Mouse (Mus musculus) embryo, embryonic 11.5 days (tissue): ENCODE data around the gene Cavin1.
A peak's percentile ranks its signal among the peaks of the same experiment; 100 is the strongest.
"Not testable (repeated sequence)": the region's sequence is repeated elsewhere in the genome, so short reads cannot be mapped to it uniquely, and the experiment has no call there.

Experiments used
- DNase-seq: peaks from one replicate; pipeline ENCODE4 v3.0.0-alpha.2; 2012; ENCODE audit warnings: low read depth, low spot score

Gene Cavin1

GRCm38 (mm10) chr11:100970557-100970937 lies at the start of gene Cavin1:
Cavin1 (minus strand) TSS chr11:100970887.
- no peak for DNase-seq

GRCm38 (mm10) chr11:101011641-101012040 lies 41.0 kb upstream of the Cavin1 start:
- no peak for DNase-seq

DNA sequence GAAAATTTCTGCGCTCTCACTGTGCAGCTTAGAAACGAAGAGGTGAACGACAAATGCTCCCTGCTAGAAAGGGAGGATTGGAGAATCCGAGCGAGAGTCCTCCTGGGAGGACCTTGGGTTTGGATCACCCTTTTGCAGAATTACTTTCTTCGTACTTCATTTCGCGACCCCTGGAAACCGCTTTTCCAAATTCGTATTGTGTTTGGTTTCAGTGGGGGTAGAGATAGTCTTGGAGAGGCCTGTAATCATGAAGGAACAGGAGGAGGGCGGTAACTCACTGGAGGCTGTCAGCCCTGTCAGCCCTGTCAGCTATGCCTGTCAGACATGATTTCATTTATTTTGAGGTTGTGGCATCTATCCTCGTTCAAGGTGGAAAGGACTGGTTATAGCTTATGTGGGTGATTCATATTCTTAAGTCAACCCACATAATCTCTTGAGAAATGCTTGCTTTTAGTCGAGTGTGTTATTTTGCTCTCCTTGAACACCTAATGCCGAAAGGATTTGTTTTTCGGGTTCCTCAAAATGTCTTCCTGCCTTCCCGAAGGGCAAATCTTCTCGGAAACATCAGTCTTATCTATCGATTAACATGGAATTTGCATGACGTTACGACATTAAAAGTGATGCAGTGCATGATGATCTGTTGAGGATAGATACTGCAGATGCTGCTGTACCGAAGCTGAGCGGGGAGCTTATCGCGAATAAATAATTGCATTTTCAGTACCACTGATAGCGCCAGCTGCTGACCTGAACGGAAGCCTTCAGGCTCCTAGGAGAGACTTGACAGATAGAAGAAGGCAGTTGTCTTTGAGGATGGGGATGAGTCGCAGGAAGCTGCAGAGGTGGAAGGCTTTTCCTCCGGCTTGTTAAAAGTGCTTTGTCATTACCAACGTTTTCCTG lies 39.4 kb upstream of the Cavin1 start:
- DNase-seq = peak; percentile 9

DNA sequence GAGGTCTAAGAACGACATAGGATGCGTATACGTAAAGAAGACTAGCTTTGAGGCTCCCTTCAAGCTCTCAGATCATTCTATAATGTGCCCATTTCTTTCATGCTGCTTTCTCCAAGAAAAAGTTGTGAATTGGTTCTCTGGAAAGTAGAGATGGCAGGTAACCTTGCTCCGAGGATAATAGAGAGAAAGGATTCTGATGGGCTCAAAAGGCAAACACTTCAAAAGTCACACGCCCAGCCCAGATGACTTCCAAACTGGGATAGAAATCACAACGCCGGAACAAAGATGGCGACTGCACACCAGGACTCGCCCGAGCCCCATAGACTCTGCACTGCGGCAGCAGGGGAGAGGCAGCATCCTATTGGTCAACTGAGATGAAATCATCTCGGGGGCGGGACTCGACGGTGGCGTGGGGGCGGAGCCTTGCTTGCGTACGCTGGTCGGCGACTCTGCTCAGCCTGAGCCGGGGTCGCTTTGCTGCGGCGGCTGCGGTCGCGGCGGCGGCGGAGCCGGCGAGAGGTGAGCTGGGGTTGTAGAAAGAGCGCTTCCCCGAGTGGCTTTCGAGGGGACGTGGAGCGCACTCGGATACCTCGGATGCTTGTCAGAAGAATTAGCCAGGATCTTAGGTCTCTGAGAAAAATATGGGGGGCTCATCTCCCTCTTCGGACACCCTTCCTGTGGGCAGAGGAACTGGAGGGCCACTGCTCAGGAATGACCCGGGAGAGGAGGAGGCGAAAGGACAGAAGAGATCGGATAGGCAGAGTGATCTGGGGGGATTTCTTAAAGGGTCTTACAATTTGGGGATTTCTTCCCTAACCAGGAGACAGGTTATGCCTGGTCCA lies 38.6 kb upstream of the Cavin1 start, which contains the start of gene Atp6v0a1:
Gene Atp6v0a1, plus strand, starts transcription at position 407 of the 842 bp plus-strand sequence.
- peak; percentile 93 for DNase-seq

DNA sequence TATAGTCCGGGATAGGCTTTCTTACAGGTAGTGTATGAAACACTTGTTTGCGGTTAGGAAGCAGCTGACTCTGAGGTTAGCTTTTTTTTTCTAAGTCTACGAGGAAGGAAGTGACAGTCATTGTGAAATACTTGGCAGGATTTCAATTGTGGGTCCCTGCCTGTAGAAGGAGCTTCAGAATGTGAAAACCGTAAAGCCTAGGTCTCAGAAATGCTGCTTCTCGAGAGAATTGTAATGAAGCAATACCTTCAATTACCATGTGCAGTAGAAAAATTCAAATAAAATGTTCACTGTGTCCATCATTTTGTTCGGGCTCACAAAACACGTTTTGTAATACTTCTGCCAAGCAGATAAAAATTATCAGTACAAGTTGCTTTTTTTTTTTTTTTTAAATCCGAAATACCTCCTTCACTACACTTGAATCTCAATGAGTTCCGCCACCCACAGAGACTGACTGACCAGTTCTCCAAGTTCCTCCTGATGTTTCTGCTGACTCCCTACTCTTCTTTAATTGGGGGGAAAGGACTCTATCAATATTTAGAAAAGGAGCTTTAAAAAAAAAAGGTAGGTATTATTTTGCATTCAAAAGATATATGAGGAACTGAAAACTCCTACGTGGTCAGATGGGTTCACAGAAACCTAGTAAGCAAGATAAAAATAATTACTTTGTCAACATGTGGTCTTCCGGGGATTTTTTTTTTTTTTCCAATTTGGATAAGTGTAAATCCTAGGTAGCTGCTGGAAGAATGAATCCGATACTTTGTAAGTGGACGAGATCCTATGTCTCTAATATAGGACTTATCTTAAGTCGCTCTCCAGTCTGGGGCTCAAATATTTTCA lies 37.7 kb upstream of the Cavin1 start:
- no peak for DNase-seq

GRCm38 (mm10) chr11:101003025-101003685 lies 32.5 kb upstream of the Cavin1 start:
- DNase-seq = no peak

- DNase-seq = not testable (repeated sequence)
Observed at GRCm38 (mm10) chr11:101001875-101002552, 31.3 kb upstream of the Cavin1 start.

- DNase-seq = no peak
Observed at GRCm38 (mm10) chr11:100999254-100999653, 28.6 kb upstream of the Cavin1 start.

GRCm38 (mm10) chr11:100998836-100999235 lies 28.1 kb upstream of the Cavin1 start:
- no peak for DNase-seq

DNA sequence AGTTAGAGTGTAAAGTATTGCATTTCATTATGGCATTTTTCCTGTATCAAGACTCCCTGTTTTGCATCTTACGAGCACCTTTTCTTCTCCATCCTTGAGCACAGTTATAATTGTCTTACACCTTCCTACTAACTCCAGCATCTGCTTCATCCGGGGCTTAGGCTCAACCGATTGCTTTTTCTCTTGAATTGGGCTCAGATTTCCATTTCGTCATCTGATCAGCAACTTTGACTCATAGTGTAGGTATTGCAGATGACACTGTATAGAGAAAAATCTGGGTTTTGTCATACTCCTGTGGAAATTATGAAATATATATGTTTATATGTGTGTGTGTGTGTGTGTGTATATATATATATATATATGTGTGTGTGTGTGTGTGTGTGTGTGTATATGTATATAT lies 25.8 kb upstream of the Cavin1 start:
- no peak for DNase-seq

DNA sequence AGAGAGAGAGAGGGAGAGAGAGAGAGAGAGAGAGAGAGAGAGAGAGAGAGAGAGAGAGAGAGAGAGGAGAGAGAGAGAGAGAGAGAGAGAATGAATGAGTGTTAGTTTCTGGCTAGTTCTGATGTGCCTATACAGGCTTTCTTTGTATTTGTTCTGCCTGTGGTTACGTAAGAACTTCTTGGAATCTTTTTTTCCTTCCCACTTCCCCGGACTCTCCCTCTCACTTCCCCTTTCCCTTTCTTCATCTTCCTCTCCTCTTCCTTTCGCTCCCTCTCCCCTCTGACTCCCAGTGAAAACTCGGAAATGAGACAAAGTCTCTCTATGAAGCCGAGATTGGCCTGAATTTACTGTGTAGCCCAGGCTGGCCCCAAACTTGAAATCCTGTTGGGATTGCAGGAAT lies 24.0 kb upstream of the Cavin1 start:
- DNase-seq = no peak

DNA sequence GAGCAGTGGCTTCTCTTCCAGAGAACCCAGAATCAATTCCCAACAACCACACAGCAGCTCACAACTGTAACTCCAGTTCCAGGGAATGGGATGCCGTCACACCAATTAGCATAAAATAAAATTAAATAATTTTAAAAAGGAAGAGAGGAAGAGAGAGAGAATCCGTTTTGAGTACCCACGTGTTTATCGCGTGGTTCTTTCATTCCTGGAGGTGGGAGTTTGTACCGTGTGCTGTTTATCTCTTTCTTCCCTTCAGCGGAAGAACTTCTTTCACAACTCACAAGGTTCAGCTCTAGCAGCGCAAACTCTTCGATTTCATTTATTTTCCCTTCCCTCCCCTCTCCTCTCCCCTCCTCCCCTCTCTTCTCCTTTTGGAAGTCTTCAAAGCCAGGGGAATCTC lies 23.5 kb upstream of the Cavin1 start:
- no peak for DNase-seq

DNA sequence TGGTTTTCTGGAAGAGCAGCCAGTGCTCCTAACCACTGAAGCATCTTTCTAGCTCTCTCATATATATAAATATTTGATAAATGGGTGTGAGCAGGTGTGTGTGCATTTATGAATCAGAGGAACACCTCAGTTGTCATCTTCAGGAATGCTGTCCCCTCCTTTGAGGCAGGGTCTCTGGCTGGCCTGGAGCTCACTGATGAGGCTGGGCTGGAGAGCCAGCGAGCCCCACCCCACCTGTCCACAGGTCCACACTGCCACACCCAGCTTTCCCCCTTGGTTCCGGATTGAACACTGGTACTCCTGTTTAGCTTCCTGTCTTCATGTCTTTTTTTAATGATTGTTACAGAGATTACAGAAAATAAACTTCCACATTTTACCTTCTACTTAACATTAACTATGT lies 22.8 kb upstream of the Cavin1 start:
- DNase-seq = no peak

GRCm38 (mm10) chr11:100991027-100991534 lies 20.4 kb upstream of the Cavin1 start:
- no peak for DNase-seq

- DNase-seq = no peak
Observed at GRCm38 (mm10) chr11:100989666-100990065, 19.0 kb upstream of the Cavin1 start.

DNA sequence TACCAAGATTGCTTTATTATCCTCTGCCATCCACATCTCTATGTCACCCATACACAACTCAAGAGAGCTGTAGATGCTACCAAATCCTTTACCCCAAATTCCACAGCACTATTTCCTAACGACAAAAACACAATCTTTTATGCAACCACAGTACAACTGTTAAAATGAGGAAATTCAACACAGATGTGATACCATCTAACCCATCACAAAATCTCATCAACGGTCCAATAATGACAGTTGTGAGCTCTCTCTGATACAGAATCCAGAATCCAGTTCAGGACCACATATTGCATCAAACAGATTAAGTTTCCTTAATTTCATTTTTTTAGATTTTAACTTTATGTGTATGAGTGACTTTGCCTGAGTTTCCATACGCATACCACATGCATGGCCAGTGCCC lies 18.0 kb upstream of the Cavin1 start:
- DNase-seq = no peak

DNA sequence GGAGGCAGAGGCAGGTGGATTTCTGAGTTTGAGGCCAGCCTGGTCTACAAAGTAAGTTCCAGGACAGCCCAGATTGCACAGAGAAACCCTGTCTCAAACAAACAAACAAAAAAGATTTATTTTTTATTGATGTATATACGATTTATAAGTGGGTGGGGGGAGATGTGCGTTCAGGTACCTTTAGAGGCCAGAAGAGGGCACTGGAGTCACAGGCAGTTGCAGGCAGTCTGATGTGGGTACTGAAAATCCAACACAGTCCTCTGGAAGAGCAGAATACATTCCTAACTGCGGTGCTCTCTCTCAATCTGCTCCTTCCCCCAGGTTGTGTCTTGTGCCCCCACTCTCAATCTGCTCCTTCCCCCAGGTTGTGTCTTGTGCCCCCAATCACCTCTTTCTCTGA lies 14.9 kb upstream of the Cavin1 start:
- DNase-seq = no peak

DNA sequence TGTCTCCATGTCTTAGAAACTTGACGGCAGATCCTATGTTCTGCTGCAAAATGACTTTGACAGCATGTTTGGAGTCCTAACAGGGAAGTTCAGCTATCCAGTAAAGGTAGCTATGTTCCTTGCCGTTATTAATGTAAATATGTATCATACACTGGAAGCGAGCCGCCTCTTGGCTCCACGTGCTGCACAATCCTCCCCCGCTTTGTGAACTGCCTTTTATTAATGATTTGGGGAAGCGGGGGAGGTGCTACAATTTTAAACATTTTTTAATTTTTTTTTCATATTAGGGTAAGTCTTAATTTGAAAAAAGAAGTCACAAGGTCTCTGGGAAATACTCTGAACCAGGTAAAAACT lies 13.1 kb upstream of the Cavin1 start:
- DNase-seq = no peak

DNA sequence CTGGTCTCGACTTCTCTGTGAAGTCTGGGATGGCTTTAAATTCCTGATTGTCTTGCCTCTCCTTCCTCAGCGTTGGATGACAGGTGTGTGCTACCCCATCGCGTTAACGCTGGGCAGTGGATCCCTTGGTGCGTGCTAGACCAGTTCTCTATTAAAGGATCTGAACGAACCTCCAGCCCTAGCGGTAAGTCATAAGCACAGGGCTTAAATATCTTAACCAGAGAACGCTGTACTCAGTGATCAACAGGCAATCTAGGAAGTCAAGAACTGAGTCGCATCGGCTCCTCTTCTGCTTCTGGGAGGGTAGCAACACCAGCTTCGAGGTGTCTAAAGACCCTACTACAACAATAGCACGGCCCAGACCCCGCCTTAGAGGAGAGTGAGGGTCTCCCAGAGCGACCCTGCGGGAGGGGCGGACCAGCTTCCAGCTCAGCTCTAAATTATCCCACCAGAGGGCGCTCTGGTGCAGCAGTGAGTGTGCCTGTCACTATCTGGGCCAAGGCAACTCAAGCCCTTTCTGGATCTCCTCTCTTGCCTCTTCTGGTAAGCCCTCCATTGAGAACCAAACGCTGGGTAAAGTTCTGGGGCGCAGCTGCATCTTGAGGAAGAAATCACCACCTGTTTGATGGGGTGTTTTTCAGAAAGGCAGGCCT lies 12.6 kb upstream of the Cavin1 start:
- DNase-seq = peak; percentile 76

- DNase-seq = no peak
Observed at GRCm38 (mm10) chr11:100982087-100982486, 11.4 kb upstream of the Cavin1 start.
